Mouse (Mus musculus): ENCODE data around the gene Atp5h.
"Not testable (repeated sequence)": the region's sequence is repeated elsewhere in the genome, so short reads cannot be mapped to it uniquely, and the experiment has no call there.

Atp5h gene

GRCm38 (mm10) chr11:115419531-115420237, at the start of gene Atp5h, which contains the start of gene Kctd2:
TSS of gene Atp5h (minus strand) at chr11:115419962.
TSS of gene Kctd2 (plus strand) at chr11:115420128.
- peak; percentile 95 for DNase-seq

- DNase-seq, result no peak
Measured at GRCm38 (mm10) chr11:115467217-115467618, 47.5 kb upstream of the Atp5h start.

GRCm38 (mm10) chr11:115464851-115465250, 45.1 kb upstream of the Atp5h start:
- no peak for DNase-seq

GRCm38 (mm10) chr11:115463397-115463796, 43.6 kb upstream of the Atp5h start:
- DNase-seq, result no peak

- no peak for DNase-seq
Measured at GRCm38 (mm10) chr11:115462243-115462891, 42.6 kb upstream of the Atp5h start, which contains the start of gene Slc16a5. TSS of gene Slc16a5 (plus strand) at chr11:115462474.

- DNase-seq, result no peak
Measured at GRCm38 (mm10) chr11:115461846-115462242, 42.1 kb upstream of the Atp5h start.

- no peak for DNase-seq
Measured at GRCm38 (mm10) chr11:115460976-115461375, 41.2 kb upstream of the Atp5h start.

GRCm38 (mm10) chr11:115457405-115457804, 37.6 kb upstream of the Atp5h start:
- no peak for DNase-seq

GRCm38 (mm10) chr11:115456182-115456581, 36.4 kb upstream of the Atp5h start:
- DNase-seq, result no peak

GRCm38 (mm10) chr11:115455619-115456018, 35.9 kb upstream of the Atp5h start:
- DNase-seq, result no peak

GRCm38 (mm10) chr11:115454822-115455221, 35.1 kb upstream of the Atp5h start:
- not testable (repeated sequence) for DNase-seq

GRCm38 (mm10) chr11:115453306-115453705, 33.5 kb upstream of the Atp5h start:
- no peak for DNase-seq

- DNase-seq, result no peak
Measured at GRCm38 (mm10) chr11:115452281-115452860, 32.6 kb upstream of the Atp5h start.

- DNase-seq, result no peak
Measured at GRCm38 (mm10) chr11:115451781-115452241, 32.0 kb upstream of the Atp5h start.

- DNase-seq, result no peak
Measured at GRCm38 (mm10) chr11:115450176-115450575, 30.4 kb upstream of the Atp5h start.

GRCm38 (mm10) chr11:115448998-115449397, 29.2 kb upstream of the Atp5h start:
- peak; percentile 21 for DNase-seq

- DNase-seq, result peak; percentile 42
Measured at GRCm38 (mm10) chr11:115448075-115448474, 28.3 kb upstream of the Atp5h start.

- no peak for DNase-seq
Measured at GRCm38 (mm10) chr11:115447321-115447885, 27.6 kb upstream of the Atp5h start.

- no peak for DNase-seq
Measured at GRCm38 (mm10) chr11:115446906-115447305, 27.1 kb upstream of the Atp5h start.

- DNase-seq, result no peak
Measured at GRCm38 (mm10) chr11:115441417-115441816, 21.7 kb upstream of the Atp5h start.

GRCm38 (mm10) chr11:115439906-115440595, 20.3 kb upstream of the Atp5h start, which contains the start of gene Trim80:
TSS of gene Trim80 (plus strand) at chr11:115440545.
- DNase-seq, result no peak

GRCm38 (mm10) chr11:115439326-115439725, 19.6 kb upstream of the Atp5h start:
- no peak for DNase-seq
